Mouse (Mus musculus): Measurements from ENCODE around the gene Mest. TPM values are rescaled to one million over a fixed set of nuclear protein-coding genes. Genes with fewer than 3 reads are reported as not detected.

Mest gene
- total RNA-seq, 2 experiments from 2014 or later, result 99.8 to 118 TPM

GRCm38 (mm10) chr6:30736372-30736762 lies 13.0 kb downstream of the Mest start:
- intact Hi-C loops (cut with DNase I), result no loop called here
- DNase-seq (ENCODE audit: low spot score in 2 of 2), result no peak

DNA sequence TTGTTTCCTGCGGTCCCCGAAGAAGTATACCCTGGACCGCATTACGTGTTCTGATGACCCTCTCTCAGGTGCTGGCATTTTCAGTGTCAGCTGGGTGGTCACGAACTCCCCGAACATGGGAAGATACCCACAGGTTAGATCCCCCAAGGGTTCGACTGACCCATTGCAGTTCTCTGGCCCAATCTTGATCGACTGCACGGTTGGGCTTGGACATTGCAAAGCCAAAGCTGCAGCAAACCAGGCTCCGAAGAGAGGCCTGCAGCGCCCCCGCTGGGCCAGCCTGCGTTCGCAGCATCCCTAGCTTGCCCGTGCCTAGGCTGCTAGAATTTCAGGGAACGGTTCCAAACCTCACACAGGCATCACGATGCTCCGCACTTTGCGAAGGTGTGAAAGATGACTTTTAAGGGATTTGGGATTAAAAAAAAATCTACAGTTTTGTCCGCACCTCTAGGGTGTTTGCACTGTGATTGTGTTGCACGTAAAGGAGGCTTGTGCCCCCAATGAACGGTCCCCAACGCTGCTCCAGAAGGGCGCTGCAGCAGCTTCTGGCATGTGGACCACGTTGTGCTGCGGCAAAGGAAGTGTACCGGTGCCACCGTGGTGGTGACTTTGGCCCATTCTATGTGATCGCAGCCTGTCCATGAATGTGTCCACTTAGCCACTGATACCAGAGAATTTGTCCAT lies 13.7 kb downstream of the Mest start:
- intact Hi-C loops (cut with DNase I), result loop anchor here (1.0 kb wide), 1 partner anchor 185 kb away; no protein-coding TSS in a partner anchor

DNA sequence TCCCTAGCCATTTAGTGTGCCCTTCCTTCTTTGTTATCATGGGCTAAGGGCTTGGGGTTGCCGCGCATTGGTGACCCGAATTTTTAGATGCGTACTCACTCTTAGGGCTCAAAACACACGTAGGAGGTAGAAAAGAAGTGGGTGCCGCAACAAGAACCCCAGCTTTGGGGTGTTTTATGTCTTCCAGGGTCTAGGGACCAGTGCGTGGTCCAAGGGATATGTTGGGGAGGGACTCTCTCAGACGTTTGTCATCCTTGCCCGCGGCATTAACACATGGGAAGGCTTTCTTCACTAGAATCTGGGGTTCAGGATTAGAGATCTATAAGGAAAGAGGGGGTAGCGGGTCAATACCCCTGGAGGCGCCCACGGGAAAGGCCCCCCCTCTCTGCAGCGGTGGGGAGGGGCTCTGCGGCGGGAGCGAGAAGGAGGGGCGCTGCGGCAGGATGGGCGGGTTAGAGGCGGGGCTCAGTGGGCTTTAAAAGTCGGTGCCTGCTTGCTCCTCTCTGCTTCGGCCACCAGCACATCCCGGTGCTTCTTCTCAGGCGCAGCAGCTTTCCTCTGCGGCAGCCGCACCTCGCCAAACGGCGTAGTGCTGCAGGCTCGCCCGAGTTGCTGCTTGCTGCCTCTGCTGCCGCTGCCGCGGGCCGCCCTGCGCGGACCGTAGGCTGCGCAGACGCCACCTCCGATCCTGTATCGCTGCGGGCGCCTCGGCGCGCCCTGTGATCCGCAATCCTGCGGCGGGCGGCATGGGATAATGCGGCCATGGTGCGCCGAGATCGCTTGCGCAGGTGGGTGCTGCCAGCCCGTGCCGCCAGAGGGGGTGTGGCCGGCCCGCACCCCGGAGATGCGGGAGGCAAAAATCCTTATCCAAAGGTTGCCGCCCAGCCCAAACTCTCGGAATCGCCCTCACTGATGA lies 14.5 kb downstream of the Mest start:
- DNase-seq (ENCODE audit: low spot score in 2 of 2), result peak; percentile 74 to 86
- intact Hi-C loops (cut with DNase I), result loop anchor here (1.0 kb wide), 1 partner anchor 186 kb away; no protein-coding TSS in a partner anchor

More for the DNA sequence above, 13.7 kb downstream of the Mest start:
- peak; percentile 71 to 73 for DNase-seq (ENCODE audit: low spot score in 2 of 2)

GRCm38 (mm10) chr6:30738464-30739006 lies 15.2 kb downstream of the Mest start:
- DNase-seq (ENCODE audit: low spot score in 2 of 2), result no peak
- intact Hi-C loops (cut with DNase I), result no loop called here

DNA sequence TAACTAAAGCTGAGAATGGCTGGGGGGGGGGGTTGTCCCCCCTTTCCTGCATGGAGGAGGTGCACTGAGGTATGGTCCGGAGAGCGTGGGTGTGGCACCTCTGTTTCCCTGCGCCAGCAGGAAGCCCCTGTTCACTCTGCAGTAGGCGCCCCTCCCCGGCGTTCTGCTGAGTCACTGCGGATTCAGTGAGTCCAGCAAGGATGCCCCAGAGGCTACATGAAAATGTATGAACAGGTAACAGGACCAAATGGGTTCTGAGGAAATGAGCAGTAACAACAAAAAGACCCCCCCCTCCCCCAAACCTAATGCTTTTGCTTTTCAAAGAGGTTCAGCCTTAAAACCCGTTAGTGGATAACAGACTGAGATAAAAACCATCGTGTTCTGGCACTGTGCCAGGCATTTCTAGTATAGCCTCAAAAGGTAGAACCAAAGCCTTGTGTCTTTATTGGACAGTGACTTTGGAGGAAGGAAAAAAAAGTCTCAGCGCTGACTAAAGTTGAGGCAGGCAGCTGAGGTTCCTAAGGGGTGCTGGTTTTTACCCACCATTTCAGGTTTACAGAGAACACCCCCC lies 15.9 kb downstream of the Mest start:
- intact Hi-C loops (cut with DNase I), result no loop called here
- peak in 1 of 2 experiments; percentile 34 for DNase-seq (ENCODE audit: low spot score in 2 of 2)

- DNase-seq (ENCODE audit: low spot score in 2 of 2), result no peak
- intact Hi-C loops (cut with DNase I), result no loop called here
Observed at GRCm38 (mm10) chr6:30744846-30745245, 21.5 kb downstream of the Mest start.

DNA sequence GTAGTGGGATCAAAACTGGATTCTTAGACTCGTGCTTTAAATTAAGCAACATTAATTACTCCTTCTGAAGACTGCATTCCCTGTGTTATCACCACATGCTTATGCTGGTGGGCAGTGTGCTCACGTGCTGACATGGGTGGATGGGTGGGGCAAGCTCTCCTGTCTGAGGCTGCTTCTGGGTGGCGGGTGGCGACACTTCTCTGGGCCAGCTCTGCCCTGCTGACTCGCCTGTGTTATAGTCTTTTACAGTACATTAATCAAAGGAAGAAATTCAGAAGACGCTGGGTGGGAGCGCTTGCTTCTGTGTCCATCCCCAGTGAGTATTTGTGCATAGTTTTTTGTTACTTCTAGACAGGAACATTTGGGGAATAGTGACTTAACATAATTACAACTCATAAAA lies 22.2 kb downstream of the Mest start:
- no peak for DNase-seq (ENCODE audit: low spot score in 2 of 2)

GRCm38 (mm10) chr6:30747631-30748357 lies 24.4 kb downstream of the Mest start:
- intact Hi-C loops (cut with DNase I), result no loop called here
- DNase-seq (ENCODE audit: low spot score in 2 of 2), result no peak

More for the DNA sequence above, 22.2 kb downstream of the Mest start:
- intact Hi-C loops (cut with DNase I), result no loop called here

- intact Hi-C loops (cut with DNase I), result no loop called here
- no peak for DNase-seq (ENCODE audit: low spot score in 2 of 2)
Observed at GRCm38 (mm10) chr6:30748358-30748910, 25.1 kb downstream of the Mest start.

- intact Hi-C loops (cut with DNase I), result no loop called here
- no peak for DNase-seq (ENCODE audit: low spot score in 2 of 2)
Observed at GRCm38 (mm10) chr6:30749042-30749689, 25.8 kb downstream of the Mest start.

DNA sequence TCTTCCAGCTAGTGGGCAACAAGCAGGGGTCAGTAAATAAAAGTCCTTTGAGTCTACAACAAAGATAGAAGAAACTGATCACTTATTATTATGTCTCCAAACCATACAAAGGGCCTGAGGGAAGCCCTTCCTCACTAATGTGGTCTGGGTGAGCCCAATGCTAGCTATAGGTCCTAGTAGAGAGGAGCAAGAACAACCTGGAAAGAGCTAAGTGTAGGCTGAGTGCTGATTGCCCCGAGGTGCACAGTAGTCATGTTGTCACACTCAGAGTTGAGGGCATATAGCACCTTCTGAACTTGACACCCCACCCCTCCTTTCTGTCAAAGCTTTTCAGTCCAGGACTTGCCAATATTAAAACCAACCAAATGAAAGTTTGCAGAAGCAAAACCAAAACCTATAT lies 26.5 kb downstream of the Mest start:
- no peak for DNase-seq (ENCODE audit: low spot score in 2 of 2)
- intact Hi-C loops (cut with DNase I), result no loop called here

GRCm38 (mm10) chr6:30750482-30750881 lies 27.1 kb downstream of the Mest start:
- no peak for DNase-seq (ENCODE audit: low spot score in 2 of 2)
- intact Hi-C loops (cut with DNase I), result no loop called here

DNA sequence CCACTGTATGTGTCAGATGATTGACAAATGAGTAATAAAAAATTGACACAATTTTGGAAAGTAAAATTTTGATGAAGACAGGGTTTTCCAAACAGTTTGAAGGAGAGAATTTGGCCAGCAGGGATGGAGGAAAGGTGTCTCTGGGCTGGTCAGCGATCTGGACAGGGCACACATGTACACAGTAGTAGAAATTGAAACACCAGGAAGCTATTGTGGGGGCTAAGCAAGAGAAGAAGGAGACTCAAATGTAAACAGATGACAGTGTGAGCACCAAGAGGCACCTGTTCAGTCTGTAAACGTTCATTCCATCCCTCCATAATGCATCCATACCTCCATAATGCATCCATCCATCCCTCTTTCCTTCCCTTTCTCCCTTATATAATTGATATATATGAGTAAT lies 27.9 kb downstream of the Mest start:
- intact Hi-C loops (cut with DNase I), result no loop called here
- DNase-seq (ENCODE audit: low spot score in 2 of 2), result no peak

Small RNA genes within 50 kb of the gene (microRNA-seq; reads per million reads assigned to microRNA genes)
- gene Mir335, result 3,444 reads per million, percentile 89 among the genes with 10 or more reads in this experiment

Other genes starting within 250 kb of the Mest start
- gene Tmem209, start 213.8 kb upstream of the Mest start, total RNA-seq (2021), result 10 to 100 TPM; 19.1 to 20.7 TPM
- under 1 TPM; 0.84 to 0.94 TPM for gene Ssmem1, start 213.7 kb upstream of the Mest start, total RNA-seq (2021)
- gene Cpa2, start 182.0 kb upstream of the Mest start, total RNA-seq (2021), result 1 to 10 TPM in 1 of 2 experiments, under 1 TPM in 1; 0.70 to 3.1 TPM
- gene Cpa4, start 155.2 kb upstream of the Mest start, total RNA-seq (2021), result under 1 TPM; 0.18 to 0.25 TPM
- not detected for gene Cpa5, start 112.5 kb upstream of the Mest start, total RNA-seq (2021)
- not detected for gene Cpa1, start 84.3 kb upstream of the Mest start, total RNA-seq (2021)
- gene Cep41, start 29.8 kb upstream of the Mest start, total RNA-seq (2021), result 1 to 10 TPM; 7.1 to 9.0 TPM
- 10 to 100 TPM; 68.4 to 77.7 TPM for gene Copg2, start 173.2 kb downstream of the Mest start, total RNA-seq (2021)
- gene Tsga13, start 192.0 kb downstream of the Mest start, total RNA-seq (2021), result under 1 TPM in 1 of 2 experiments, not detected in 1; 0.50 TPM
- under 1 TPM; 0.59 to 0.66 TPM for gene Klf14, start 235.5 kb downstream of the Mest start, total RNA-seq (2021)

Measured in left cerebral cortex, postnatal 36 days (tissue).